Mouse (Mus musculus) liver, postnatal 0 days (tissue): ENCODE measurements around the gene Ccdc185. TPM values are rescaled to one million over a fixed set of nuclear protein-coding genes. Genes with fewer than 3 reads are reported as not detected.

ENCODE experiments used
- ATAC-seq: fragments of 200-750 bp; cut with Nextera tagmentation; 2 replicates; pipeline ENCODE4 v1.8.0; 2017; ENCODE audit warnings: mild to moderate bottlenecking, moderate library complexity
- DNase-seq: peaks from one replicate; pipeline ENCODE4 v3.0.0-alpha.2; 2016
- H3K27ac ChIP-seq: fragments of 300-500 bp; sonication (generic); 2 replicates; pipeline ENCODE4 v1.5.1; 2014; ENCODE audit warnings: antibody characterized with exemption, moderate library complexity, mild to moderate bottlenecking, low read depth
- H3K27me3 ChIP-seq: fragments of 300-500 bp; sonication (generic); 2 replicates; pipeline ENCODE4 v1.6.1; 2014; ENCODE audit warnings: low read length, control low read depth, mixed read lengths; ENCODE audit not compliant: insufficient read depth
- H3K36me3 ChIP-seq: fragments of 300-500 bp; sonication (generic); replicated peaks from 2 replicates; pipeline ENCODE4 v1.6.1; 2014; ENCODE audit warnings: mild to moderate bottlenecking, control low read depth, low read length, moderate library complexity, mixed read lengths; ENCODE audit not compliant: insufficient read depth
- H3K4me1 ChIP-seq: fragments of 300-500 bp; sonication (generic); 2 replicates; pipeline ENCODE4 v1.6.1; 2014; ENCODE audit warnings: antibody characterized with exemption, mild to moderate bottlenecking, control low read depth; ENCODE audit not compliant: insufficient read depth
- H3K4me2 ChIP-seq: fragments of 300-500 bp; sonication (generic); 2 replicates; pipeline ENCODE4 v1.6.1; 2014; ENCODE audit warnings: low read depth, mild to moderate bottlenecking, low read length, moderate library complexity, mixed read lengths
- H3K4me3 ChIP-seq: fragments of 300-500 bp; sonication (generic); 2 replicates; pipeline ENCODE4 v1.5.1; 2014; ENCODE audit warnings: low read depth, low read length
- H3K9ac ChIP-seq: fragments of 300-500 bp; sonication (generic); replicated peaks from 2 replicates; pipeline ENCODE4 v1.6.1; 2014; ENCODE audit warnings: mild to moderate bottlenecking, moderate library complexity
- H3K9me3 ChIP-seq: fragments of 300-500 bp; sonication (generic); 2 replicates; pipeline ENCODE4 v1.6.1; 2016; ENCODE audit warnings: mild to moderate bottlenecking, control low read depth, low read length, mixed read lengths
- CTCF ChIP-seq: sonication (generic); IDR thresholded peaks from 2 replicates; pipeline ENCODE4 v1.5.1; 2016; ENCODE audit warnings: antibody characterized with exemption, low read depth
- EP300 ChIP-seq: IDR thresholded peaks from 2 replicates; pipeline ENCODE4 v1.6.1; 2016; ENCODE audit warnings: antibody characterized with exemption, low read depth, mild to moderate bottlenecking
- WGBS: fragments of 180-500 bp; shearing (Covaris S2); extraction: QIAGEN DNeasy Blood & Tissue Kit; methylation state at CpG from one replicate; pipeline ENCODE4 v1.1.7; 2014; ENCODE audit not compliant: insufficient replicate concordance; 5-methylcytosine and 5-hydroxymethylcytosine counted together
- polyA plus RNA-seq: library from polyadenylated mRNA; unstranded; fragments of >200 nt; fragmentation: Nextera tagmentation; extraction: Ambion mirVana; gene quantifications from 2 replicates; pipeline ENCODE4 v1.2.1, GENCODE M21; 2015

Gene Ccdc185
- polyA plus RNA-seq, 1 experiment from 2014 or later: not detected

DNA sequence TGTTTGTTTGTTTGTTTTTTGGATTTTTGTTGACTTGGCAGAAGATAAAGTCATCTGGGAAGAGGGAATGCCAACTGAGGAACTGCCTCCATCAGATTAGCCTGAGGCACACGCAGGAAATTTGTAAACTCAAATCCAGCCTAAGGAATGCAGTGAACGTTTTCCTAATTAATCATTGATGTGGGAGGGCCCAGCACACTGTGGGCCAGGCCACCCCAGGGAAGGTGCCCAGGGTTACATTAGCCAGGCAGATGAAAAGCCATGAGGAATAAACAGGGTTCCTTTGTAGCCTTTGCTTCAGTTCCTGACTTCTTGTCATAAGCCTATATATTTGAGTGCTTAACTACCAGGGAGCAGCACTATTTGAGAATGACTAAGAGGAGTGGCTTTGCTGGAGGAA lies 44.1 kb downstream of the Ccdc185 start:
- ATAC-seq (no peak), DNase-seq (no peak)
- H3K4me1 ChIP-seq: no peaks in the 10 kb centered on the region
- no peak overlapping the region for H3K27ac ChIP-seq
- H3K9ac ChIP-seq: no peak overlapping the region
- H3K36me3 ChIP-seq: no peaks in the 10 kb centered on the region
- H3K9me3 ChIP-seq: peaks cover 6% of the 10 kb centered on the region; the same call in 1 of the 2 replicates
- 29% methylated on average over 2 of the region's 2 CpGs for WGBS
- no peak overlapping the region for H3K4me2 ChIP-seq
- no peak for TF ChIP-seq CTCF
- no peak for TF ChIP-seq EP300
- no peak overlapping the region for H3K4me3 ChIP-seq
- H3K27me3 ChIP-seq: no peaks in the 10 kb centered on the region

DNA sequence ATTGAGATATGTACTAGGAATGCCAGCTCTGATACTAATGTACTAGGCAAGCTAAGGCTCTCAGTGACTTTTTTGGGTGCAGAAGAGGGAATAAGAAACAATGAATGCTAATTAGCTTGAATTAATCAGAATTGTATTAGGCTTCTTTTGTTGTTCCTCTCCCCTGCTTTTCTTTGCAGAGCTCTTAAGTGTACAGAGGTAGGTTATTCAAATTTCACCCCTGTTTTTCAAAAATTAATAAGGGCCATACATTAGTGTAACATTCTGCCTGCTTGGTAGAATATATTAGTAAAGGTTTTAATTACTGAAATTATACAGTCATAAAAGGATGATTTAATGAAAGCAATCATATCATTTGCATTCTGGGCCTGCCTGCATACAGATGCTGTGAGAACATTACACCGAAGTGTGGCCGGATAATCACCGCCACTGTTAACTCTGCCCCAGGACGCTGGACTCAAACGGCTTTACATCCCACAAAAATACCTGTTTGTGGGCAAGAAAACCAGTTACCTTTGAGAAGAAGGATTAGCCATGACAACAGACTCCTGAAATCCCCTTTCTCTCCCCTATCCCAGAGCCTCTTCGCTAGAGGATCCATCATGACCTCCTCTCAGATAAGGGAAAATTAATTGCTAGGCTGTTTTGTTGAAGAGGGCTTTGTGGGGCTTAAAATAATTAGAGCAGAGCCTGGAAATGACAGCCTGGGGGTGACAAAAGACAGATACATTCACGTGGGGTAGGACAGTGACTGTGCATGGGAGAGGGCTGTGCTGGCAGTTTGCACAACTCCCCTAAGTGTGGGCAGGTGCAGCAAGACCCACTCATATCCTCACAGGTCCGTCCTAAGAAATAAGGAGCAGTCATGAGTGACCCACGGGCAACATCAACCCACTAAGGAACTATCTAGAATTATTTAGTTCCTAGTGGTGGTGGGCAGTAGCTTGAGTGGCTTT lies 49.3 kb downstream of the Ccdc185 start:
- ATAC-seq (no peak), DNase-seq (no peak)
- 63% methylated on average over 9 of the region's 9 CpGs for WGBS
- H3K4me1 ChIP-seq: no peaks in the 10 kb centered on the region
- H3K27ac ChIP-seq: no peak overlapping the region
- no peak for TF ChIP-seq CTCF
- no peak for TF ChIP-seq EP300
- no peaks in the 10 kb centered on the region for H3K36me3 ChIP-seq
- no peak overlapping the region for H3K9ac ChIP-seq
- no peaks in the 10 kb centered on the region for H3K9me3 ChIP-seq
- no peak overlapping the region for H3K4me3 ChIP-seq
- no peaks in the 10 kb centered on the region for H3K27me3 ChIP-seq
- H3K4me2 ChIP-seq: no peak overlapping the region

Other genes starting within 250 kb of the Ccdc185 start
- gene Capn2, start 231.6 kb downstream of the Ccdc185 start, polyA plus RNA-seq: 20.6 and 23.6 TPM in 2 replicates
- 0.06 TPM in 1 of 2 replicates, not detected in the other for gene Capn8, start 184.2 kb downstream of the Ccdc185 start, polyA plus RNA-seq
- gene Susd4, start 14.7 kb upstream of the Ccdc185 start, polyA plus RNA-seq: 1.9 and 2.0 TPM in 2 replicates
- gene Tlr5, start 205.6 kb upstream of the Ccdc185 start, polyA plus RNA-seq: 1.2 TPM in 2 replicates